Mouse (Mus musculus): ENCODE measurements around the gene Dlg1.

DNA sequence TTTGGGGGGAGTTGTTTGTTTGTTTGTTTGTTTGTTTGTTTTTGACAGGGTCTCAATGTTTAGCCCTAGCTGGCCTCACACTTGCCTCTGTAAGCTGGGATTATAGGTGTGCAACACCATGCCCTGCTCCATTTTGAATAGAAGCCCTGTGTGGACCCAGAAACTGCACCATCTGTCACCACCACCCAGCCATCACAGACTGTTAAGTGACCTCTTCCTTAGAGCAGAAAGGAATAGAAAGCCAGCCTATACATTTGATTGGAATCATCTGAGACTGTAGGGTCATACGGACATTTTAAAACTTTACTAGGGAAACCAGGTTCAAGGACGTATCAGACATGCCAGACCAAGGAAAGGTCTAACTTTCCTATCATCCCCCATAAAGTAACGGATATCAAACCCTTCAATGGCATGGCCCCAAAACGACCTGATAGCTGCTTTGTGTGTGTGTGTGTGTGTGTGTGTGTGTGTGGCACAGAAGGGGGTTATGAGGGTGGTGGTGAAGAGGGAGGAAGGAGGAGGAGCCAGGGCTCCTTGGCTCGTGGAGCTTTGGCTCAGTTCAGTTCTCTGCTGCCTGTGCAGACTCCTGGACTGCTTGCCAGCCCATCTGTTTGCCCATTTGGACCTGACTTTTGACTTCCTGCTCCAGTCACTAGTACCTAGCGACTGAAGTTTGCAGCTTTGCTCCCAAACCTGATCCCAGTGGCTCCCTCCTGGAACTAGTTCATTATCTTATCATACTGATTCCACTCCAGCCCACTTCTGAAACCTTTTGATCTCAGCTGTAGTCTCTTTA is 4.5 kb upstream of the Dlg1 start:
- no peak for TF ChIP-seq POLR2A (IDR thresholded peaks at IDR 0.05; ENCODE audit: control insufficient read depth, low read depth, low read length)
- no peak for TF ChIP-seq CTCF (IDR thresholded peaks at IDR 0.05; ENCODE audit: control insufficient read depth, insufficient read depth, insufficient replicate concordance, low read depth, low read length)
